Mouse (Mus musculus): ENCODE measurements around the gene Ugdh.

Ugdh gene

DNA sequence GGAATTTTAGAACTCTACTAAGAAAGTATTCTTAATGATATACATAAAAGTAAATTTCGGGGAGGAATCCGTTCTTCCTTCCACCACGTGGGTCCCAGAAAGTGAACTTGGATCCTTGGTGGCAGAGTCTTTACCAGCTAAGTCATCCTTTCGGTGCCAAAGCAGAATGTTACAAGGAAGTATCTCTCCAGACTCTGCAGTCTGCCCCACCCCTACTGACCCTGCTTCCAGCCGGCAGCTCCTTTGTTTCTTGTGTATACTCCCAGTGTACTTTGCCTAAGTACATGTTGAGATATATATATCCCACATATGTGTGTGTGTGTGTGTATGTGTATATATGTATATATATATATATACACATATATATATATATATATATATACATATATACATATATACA, 6.3 kb downstream of the Ugdh start:
- DNase-seq (ENCODE audit: low read depth, low spot score): no peak

- no peak for DNase-seq (ENCODE audit: low read depth, low spot score)
Observed at GRCm38 (mm10) chr5:65428321-65428720, 7.4 kb downstream of the Ugdh start.

GRCm38 (mm10) chr5:65425251-65425650, 10.5 kb downstream of the Ugdh start:
- no peak for DNase-seq (ENCODE audit: low read depth, low spot score)

DNA sequence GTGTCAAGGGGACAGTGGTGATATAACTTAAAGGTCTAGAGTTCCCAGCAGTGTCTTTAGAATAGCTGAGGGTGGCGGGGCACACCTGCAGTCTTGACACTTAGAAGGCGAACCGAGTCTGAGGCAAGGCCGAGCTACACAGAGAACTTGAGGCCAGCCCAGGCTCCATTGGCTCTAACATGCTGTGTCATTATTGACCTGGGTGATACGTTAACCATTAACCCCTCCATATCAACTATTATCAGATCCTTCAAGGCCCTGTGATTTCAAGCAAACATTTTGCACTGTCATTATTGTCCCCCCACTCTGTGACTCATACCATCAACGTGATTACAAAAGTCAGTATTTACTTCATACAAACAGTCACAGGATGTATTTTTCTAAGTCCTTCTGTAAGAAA, 11.5 kb downstream of the Ugdh start:
- DNase-seq (ENCODE audit: low read depth, low spot score): no peak

GRCm38 (mm10) chr5:65422803-65423202, 12.9 kb downstream of the Ugdh start:
- no peak for DNase-seq (ENCODE audit: low read depth, low spot score)

DNA sequence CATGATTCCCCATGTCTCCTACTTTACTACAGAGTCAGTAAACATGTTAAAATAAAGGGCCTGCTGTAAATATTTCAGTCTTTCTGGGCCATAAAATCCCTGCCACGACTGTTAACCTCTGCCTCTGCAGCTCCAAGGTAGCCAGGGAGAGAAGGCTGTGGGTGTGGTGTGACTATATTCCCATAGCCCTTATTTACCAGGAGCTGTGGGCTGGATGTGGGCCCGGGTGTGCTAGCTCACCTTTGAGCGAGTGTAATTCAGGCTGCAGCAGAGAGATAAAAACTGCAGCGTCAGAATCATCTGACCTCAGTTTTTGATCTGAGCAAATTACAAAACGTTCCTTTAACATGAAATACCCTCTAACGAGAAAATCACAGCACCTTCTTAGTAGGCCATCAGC, 14.9 kb downstream of the Ugdh start:
- no peak for DNase-seq (ENCODE audit: low read depth, low spot score)

- no peak for DNase-seq (ENCODE audit: low read depth, low spot score)
Observed at GRCm38 (mm10) chr5:65419136-65419535, 16.6 kb downstream of the Ugdh start.

- peak; percentile 45 for DNase-seq (ENCODE audit: low read depth, low spot score)
Observed at GRCm38 (mm10) chr5:65415653-65416458, 19.9 kb downstream of the Ugdh start.

GRCm38 (mm10) chr5:65407989-65408388, 27.8 kb downstream of the Ugdh start:
- DNase-seq (ENCODE audit: low read depth, low spot score): no peak

GRCm38 (mm10) chr5:65401251-65401994, 34.3 kb downstream of the Ugdh start:
- peak; percentile 81 for DNase-seq (ENCODE audit: low read depth, low spot score)

DNA sequence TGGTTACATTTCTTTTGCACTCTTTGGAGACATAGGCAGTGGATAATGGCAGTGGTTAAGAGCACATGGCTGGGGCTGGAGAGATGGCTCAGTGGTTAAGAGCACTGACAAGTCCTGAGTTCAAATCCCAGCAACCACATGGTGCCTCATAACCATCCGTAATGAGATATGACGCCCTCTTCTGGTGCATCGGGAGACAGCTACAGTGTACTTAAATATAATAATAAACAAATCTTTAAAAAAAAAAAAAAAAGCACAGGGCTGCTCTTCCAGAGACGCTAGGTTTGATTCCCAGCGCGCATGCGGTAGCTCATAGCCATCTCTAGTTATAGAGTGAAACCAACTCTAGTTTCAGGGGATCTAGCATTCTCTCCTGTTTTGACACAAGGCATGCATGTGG, 41.3 kb downstream of the Ugdh start:
- DNase-seq (ENCODE audit: low read depth, low spot score): no peak

DNA sequence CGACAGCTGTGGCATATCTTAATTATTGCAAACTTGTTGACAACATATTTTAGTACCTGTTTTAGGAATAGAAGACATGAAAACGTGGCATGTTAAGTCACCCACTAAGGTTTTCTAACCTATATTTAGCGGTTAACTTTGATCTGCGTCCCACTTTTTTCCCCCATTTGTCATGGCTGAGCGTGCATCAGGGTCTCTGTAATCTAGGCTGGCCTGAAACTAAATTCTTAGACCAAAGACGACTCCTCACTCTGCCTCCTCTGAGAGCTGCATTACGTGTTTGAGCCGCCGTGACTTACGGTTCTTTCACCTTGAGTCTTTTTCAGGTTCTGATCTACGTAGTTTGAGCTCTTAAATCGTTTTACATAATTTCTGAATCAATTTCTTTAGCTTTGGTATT, 44.0 kb downstream of the Ugdh start:
- peak; percentile 64 for DNase-seq (ENCODE audit: low read depth, low spot score)

GRCm38 (mm10) chr5:65390648-65391644, 44.8 kb downstream of the Ugdh start, which contains the start of the genes Rpl9 and Lias:
TSS of gene Rpl9 (minus strand) at chr5:65391444.
TSS of gene Lias (plus strand) at chr5:65391497.
- DNase-seq (ENCODE audit: low read depth, low spot score): peak; percentile 99

- DNase-seq (ENCODE audit: low read depth, low spot score): no peak
Observed at GRCm38 (mm10) chr5:65387008-65387867, 48.5 kb downstream of the Ugdh start.

GRCm38 (mm10) chr5:65385704-65386103, 50.0 kb downstream of the Ugdh start:
- DNase-seq (ENCODE audit: low read depth, low spot score): no peak

GRCm38 (mm10) chr5:65374746-65375145, 61.0 kb downstream of the Ugdh start:
- DNase-seq (ENCODE audit: low read depth, low spot score): no peak

DNA sequence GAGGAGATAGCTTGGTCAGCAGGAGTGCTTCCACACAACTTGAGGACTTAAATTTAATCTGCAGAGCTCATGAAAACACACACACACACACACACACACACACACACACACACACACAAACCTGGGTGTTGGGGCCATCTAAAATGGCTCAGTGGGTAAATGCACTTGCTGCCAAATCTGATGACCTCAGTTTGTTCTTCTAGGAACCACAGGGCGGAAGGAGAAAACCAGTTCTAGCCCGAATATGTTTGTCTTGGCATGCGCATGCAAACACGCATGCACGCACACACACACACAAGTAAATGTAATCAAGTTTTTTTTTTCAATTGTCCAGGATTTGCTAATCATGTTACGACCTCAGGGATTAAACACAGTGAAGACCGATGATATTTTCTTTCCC, 64.2 kb downstream of the Ugdh start:
- DNase-seq (ENCODE audit: low read depth, low spot score): no peak

DNA sequence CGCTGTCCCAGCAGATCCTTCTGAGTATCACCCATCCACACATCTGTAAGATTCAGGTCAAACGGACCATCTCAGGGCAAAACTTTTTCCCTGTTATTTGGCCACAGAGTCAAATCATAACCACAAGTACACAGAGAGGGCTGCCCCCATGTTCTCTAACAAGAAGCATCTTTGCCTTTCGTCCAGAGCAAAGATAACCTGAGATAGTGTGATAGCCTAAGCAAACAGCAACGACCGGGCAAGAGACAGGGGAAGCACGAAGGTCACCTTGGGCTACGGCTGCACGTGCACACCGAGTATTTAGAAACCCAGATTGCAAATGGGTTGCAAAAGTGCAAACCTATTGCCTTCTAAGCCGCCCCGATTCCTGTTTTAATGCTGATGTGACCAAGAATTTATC, 67.9 kb downstream of the Ugdh start:
- no peak for DNase-seq (ENCODE audit: low read depth, low spot score)

Measured in mesoderm, embryonic 11.5 days (tissue).